Mouse (Mus musculus) neural tube, embryonic 15.5 days (tissue): Measurements from ENCODE around the gene Hlf. TPM values are rescaled to one million over a fixed set of nuclear protein-coding genes. Genes with fewer than 3 reads are reported as not detected.
A peak's percentile ranks its signal among the peaks of the same experiment; 100 is the strongest.

Source experiments
- ATAC-seq: fragments of 200-750 bp; cut with Nextera tagmentation; 2 replicates; pipeline ENCODE4 v1.8.0; 2017; ENCODE audit warnings: mild to moderate bottlenecking, moderate TSS enrichment, moderate library complexity; ENCODE audit not compliant: low FRiP score
- H3K27ac ChIP-seq: fragments of 300-500 bp; sonication (generic); replicated peaks from 2 replicates; pipeline ENCODE4 v1.5.1; 2015; ENCODE audit warnings: mild to moderate bottlenecking, inconsistent platforms
- H3K27me3 ChIP-seq: fragments of 300-500 bp; sonication (generic); replicated peaks from 2 replicates; pipeline ENCODE4 v1.6.1; 2015; ENCODE audit warnings: inconsistent platforms
- H3K36me3 ChIP-seq: fragments of 300-500 bp; sonication (generic); 2 replicates; pipeline ENCODE4 v1.6.1; 2015; ENCODE audit warnings: inconsistent platforms
- H3K4me1 ChIP-seq: fragments of 300-500 bp; sonication (generic); 2 replicates; pipeline ENCODE4 v1.6.1; 2015; ENCODE audit warnings: inconsistent platforms
- H3K4me2 ChIP-seq: fragments of 300-500 bp; sonication (generic); 2 replicates; pipeline ENCODE4 v1.6.1; 2015; ENCODE audit warnings: inconsistent platforms, mild to moderate bottlenecking, moderate library complexity
- H3K4me3 ChIP-seq: fragments of 300-500 bp; sonication (generic); replicated peaks from 2 replicates; pipeline ENCODE4 v1.5.1; 2015; ENCODE audit warnings: mild to moderate bottlenecking, inconsistent platforms
- H3K9ac ChIP-seq: fragments of 300-500 bp; sonication (generic); replicated peaks from 2 replicates; pipeline ENCODE4 v1.6.1; 2015; ENCODE audit warnings: mild to moderate bottlenecking, inconsistent platforms
- H3K9me3 ChIP-seq: fragments of 300-500 bp; sonication (generic); replicated peaks from 2 replicates; pipeline ENCODE4 v1.6.1; 2016; ENCODE audit warnings: inconsistent platforms
- WGBS: fragments of 180-500 bp; shearing (Covaris S2); methylation state at CpG from one replicate; pipeline ENCODE4 v1.1.7; 2015; ENCODE audit warnings: mixed read lengths; 5-methylcytosine and 5-hydroxymethylcytosine counted together
- polyA plus RNA-seq: library from polyadenylated mRNA; unstranded; fragments of >200 nt; fragmentation: Nextera tagmentation; extraction: Ambion mirVana; gene quantifications from 2 replicates; pipeline ENCODE4 v1.2.1, GENCODE M21; 2015

The Hlf gene
- polyA plus RNA-seq, 1 experiment from 2014 or later: 3.2 TPM

DNA sequence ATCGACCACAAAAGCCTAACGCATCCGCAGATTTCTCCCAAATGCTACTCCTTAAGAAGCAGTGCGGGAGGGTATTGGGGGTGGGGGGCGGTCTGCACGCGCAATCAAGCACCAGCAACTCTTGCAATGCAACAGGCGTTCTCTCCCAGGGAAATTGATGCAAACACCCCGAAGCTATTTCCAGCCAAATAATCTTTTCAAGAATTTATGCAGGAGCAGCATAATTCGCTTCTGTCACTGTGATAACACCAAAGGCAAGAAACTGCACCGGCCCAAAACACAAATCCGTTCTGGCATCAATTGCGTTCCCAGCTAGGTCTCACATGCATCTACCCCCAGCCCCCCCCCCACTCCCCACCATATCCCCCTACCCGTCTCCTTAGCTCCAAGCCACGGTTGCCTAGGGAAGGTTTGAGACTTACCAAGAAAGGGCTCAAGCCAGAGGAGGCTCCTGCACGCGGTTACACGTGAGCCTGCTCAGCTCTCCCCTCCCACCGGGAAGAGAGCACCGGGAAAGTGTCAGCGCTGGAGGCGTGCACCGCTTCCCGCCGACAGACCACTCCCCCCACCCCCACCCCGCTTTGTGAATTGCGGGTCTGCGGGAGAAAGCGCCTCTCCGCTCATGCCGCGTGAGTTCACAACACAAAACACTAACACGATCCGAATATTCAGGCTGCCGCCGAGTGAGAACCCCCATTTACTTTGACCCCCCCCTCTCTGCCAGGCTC, 1.4 kb downstream of the Hlf start:
- Histone ChIP-seq H3K4me1 (peaks cover 34% of the 10 kb centered on the region), H3K9ac (peak overlapping the region; percentile 53), H3K9me3 (no peaks in the 10 kb centered on the region), H3K4me2 (peak overlapping the region; percentile 96), H3K36me3 (no peaks in the 10 kb centered on the region), H3K27me3 (peaks cover 42% of the 10 kb centered on the region), H3K4me3 (peak overlapping the region; percentile 51), H3K27ac (no peak overlapping the region)
- under 1% methylated on average over 32 of the region's 36 CpGs for WGBS
- ATAC-seq: peak; percentile 56

DNA sequence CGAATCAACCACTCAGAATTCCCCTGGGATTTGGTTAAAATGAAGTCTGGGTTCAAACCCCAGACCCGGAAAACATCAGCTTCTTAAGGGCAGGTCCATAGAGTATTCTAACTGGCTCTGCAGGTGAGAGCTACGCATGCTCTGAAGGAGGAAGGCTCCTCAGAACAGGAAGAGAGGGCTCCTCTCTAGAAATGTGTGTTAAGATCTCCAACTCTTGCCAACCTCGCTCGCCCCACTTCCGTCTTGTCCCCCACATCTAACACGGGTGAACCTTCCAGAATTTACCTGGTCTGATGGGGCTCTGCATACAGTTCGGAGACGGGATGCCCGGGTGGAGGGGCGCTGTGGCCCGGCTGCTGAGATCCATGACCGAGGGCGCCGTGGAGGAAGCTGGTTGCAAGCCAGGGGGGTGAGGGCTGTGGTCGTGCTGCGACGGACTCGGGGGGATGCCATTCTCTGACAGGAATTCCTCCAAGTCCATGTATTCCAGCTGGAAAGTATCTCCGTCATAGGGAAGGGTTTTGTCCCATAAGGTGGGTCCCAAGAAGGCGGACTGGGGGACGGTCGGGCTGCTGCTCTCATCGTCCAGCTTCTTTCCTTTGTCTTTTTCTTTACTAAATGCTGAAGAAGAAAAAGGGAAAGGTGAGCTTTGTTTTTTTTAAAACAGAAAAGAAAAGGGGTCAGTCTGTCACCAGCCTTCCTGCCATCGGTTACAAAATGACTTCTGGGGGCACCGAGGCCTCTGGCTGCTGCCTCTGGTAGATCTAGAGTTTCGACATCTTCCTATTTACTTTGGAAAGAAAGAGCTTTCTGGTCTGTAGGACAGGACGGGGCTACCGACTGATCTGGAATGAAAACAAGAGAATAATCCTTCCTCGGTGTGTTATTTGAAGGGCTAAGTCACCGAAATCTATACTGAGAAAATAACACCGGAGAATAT, 2.9 kb downstream of the Hlf start:
- WGBS: 45% methylated on average over 32 of the region's 32 CpGs
- peaks cover 50% of the 10 kb centered on the region for H3K27me3 ChIP-seq
- ATAC-seq: no peak
- H3K36me3 ChIP-seq: no peaks in the 10 kb centered on the region
- peak overlapping the region; percentile 51 for H3K4me3 ChIP-seq
- H3K4me2 ChIP-seq: peak overlapping the region; percentile 96
- H3K4me1 ChIP-seq: peaks cover 34% of the 10 kb centered on the region
- H3K27ac ChIP-seq: no peak overlapping the region
- no peaks in the 10 kb centered on the region for H3K9me3 ChIP-seq
- H3K9ac ChIP-seq: no peak overlapping the region

DNA sequence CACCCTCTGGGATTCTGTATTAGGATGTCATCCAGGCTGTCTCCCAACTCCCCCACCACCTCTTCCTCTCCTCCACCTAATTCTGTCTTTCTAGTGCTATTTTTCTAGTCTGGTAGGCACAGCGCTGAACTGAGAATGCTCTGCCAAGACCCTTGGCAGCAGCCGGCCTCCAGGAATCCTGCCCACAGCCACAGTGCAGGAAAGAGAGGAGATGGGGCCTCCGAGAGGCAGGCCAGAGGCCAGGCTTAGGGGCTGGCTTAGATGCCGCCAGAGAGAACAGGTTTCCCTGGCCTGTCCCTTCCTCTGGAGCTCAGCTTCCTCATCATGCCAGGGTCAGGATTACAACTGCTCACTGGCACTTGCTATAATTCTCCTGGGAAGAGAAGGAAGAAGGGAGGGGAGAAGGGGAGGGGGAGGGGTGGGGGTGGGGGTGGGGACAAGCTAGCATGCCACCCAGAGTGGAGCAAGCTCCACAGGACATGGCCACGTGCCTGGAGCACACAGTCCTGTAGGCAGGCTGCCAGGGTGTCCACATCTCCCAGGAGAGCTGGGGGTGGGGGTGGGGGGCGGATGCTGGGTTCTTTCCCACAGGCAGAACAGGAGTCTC, 8.6 kb downstream of the Hlf start:
- no peaks in the 10 kb centered on the region for H3K36me3 ChIP-seq
- WGBS: 8% methylated on average over 6 of the region's 6 CpGs
- H3K4me2 ChIP-seq: peak overlapping the region; percentile 17
- peak overlapping the region; percentile 71 for H3K27ac ChIP-seq
- H3K4me3 ChIP-seq: no peak overlapping the region
- H3K27me3 ChIP-seq: peaks cover 23% of the 10 kb centered on the region
- ATAC-seq: peak; percentile 86
- no peak overlapping the region for H3K9ac ChIP-seq
- H3K9me3 ChIP-seq: no peaks in the 10 kb centered on the region
- peaks cover 21% of the 10 kb centered on the region for H3K4me1 ChIP-seq

DNA sequence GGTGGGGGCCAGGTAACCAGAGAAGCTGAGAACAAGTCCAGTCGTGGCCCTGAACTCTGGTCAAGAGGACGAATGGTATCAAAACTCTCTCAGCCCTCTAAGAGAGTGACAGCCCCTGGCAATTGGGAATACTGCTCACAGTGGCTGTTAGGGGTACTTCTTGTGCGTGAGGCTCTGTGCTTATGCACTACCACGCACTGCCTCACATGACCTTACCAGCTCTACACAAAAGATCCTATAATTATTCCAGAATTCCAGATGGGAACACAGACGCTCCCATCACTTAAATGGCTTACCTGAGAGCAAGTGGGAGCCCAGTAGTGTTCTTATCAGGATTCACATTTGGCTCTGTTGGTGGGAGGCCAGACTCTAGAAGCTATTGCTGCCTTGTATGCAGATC, 9.6 kb downstream of the Hlf start:
- H3K36me3 ChIP-seq: no peaks in the 10 kb centered on the region
- no peak for ATAC-seq
- no peak overlapping the region for H3K4me3 ChIP-seq
- no peak overlapping the region for H3K27ac ChIP-seq
- H3K27me3 ChIP-seq: peaks cover 15% of the 10 kb centered on the region
- peaks cover 21% of the 10 kb centered on the region for H3K4me1 ChIP-seq
- H3K9me3 ChIP-seq: no peaks in the 10 kb centered on the region
- WGBS: 44% methylated on average over 5 of the region's 5 CpGs
- H3K4me2 ChIP-seq: no peak overlapping the region
- H3K9ac ChIP-seq: no peak overlapping the region

DNA sequence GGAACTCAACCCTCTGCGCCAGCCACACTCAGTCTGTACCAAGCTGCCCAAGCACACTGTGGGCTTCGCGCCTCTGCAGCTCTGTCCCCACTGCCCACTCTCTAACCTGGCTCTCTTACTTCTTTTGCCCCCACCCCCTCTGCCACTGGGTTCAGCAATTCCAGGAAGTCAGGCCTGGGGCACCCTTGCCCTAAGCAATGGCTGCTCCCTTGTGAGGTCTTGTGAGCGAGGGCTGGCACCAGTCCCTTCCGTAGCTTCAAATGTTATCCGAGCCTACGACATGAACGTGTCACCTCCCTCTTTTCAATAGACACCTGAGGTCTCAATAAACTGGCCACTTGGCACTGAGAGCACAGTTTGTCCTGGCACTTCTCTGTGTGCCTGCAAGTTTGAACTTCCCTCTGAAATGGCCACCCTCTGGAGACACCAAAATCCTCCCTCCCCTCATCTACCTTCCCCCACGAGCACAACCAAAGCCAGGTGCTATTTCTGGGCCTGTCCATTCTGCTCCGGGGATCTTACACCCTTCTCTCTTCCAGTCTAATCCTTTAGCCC, 10.5 kb downstream of the Hlf start:
- no peak for ATAC-seq
- no peak overlapping the region for H3K4me3 ChIP-seq
- 86% methylated on average over 10 of the region's 10 CpGs for whole genome bisulfite sequencing
- H3K9me3 ChIP-seq: no peaks in the 10 kb centered on the region
- H3K9ac ChIP-seq: no peak overlapping the region
- H3K4me2 ChIP-seq: no peak overlapping the region
- no peak overlapping the region for H3K27ac ChIP-seq
- H3K4me1 ChIP-seq: peaks cover 21% of the 10 kb centered on the region
- H3K27me3 ChIP-seq: 0 out of 2 replicates have a peak, but pooled peaks cover 9% of the 10 kb centered on the region
- no peaks in the 10 kb centered on the region for H3K36me3 ChIP-seq

DNA sequence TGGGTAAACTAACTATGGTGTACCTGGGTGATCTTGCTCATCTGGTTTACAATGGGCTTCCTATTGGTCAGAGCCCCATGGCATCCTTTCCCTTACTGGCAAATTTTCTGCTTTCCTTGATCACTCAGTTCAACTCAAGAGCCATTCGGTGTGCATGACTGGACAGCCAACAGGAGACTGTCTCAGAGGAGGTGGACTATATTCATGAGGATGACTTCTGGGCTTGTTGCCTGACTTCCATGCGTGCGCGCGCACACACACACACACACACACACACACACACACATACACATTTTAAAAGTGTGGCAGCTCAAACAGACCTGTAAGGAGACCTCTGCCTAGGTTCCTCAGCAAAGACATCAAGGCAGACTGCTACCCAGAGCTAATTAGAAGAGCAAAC, 12.7 kb downstream of the Hlf start:
- WGBS: 87% methylated on average over 5 of the region's 5 CpGs
- Histone ChIP-seq H3K4me1 (peaks cover 21% of the 10 kb centered on the region), H3K27me3 (no peaks in the 10 kb centered on the region), H3K9ac (no peak overlapping the region), H3K36me3 (no peaks in the 10 kb centered on the region), H3K4me3 (no peak overlapping the region), H3K27ac (no peak overlapping the region), H3K9me3 (no peaks in the 10 kb centered on the region), H3K4me2 (no peak overlapping the region)
- ATAC-seq: no peak

DNA sequence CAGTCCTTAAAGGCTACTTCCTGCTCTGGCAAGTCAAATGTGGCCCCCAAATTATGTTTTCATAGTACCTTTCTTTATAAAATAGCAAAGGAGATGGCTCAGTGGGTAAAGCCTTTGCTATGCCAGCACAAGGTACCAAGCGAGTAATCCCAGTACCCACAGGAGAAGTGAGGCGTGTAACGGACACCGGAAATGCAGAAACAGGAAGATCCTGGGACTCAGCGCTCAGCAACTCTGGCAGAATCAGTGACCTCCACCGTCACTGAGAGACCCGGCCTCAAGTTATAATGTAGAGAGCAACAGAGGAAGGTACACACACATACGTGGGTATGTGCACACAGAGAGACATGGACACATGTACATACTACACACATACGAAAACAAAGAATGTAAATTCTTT, 14.3 kb downstream of the Hlf start:
- ATAC-seq: no peak
- Histone ChIP-seq H3K4me3 (no peak overlapping the region), H3K27me3 (no peaks in the 10 kb centered on the region)

DNA sequence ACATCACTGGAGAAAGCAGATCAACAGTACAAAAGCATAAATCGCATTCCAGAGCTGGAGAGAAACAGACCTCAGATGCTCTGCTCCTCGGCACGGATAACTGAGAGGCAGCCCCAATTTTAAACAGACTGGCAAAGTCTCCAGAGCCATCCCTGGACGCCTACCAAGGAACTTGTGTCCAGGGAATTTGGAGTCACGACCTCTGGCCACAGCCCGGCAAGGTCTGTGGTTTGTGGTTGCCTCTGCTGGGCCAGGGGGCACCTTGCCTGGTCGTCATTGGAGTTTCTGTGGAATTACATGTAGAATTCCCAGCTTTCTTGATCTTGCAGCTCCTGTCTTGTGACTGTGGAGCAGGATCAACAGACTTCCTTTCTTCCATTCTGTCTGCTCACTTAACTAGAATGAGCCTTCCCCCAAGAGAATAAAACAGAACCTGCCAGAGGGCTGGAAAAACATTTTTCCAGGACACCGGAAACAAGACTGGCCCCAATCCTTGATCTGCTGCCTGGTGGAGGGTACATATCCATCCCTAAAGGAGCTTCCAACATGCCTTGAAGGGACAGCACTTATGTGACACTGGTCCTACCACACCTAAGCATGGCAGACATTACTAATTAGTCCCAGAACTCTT, 19.1 kb downstream of the Hlf start:
- no peaks in the 10 kb centered on the region for H3K36me3 ChIP-seq
- no peak overlapping the region for H3K4me3 ChIP-seq
- no peak overlapping the region for H3K9ac ChIP-seq
- no peak for ATAC-seq
- no peaks in the 10 kb centered on the region for H3K27me3 ChIP-seq
- WGBS: 62% methylated on average over 8 of the region's 8 CpGs
- peak overlapping the region; percentile 45; the same call in 1 of the 2 replicates for H3K4me2 ChIP-seq
- peaks cover 34% of the 10 kb centered on the region for H3K4me1 ChIP-seq
- H3K9me3 ChIP-seq: no peaks in the 10 kb centered on the region
- H3K27ac ChIP-seq: 0 out of 2 replicates have a peak overlapping the region, but pooled peaks have one; percentile 79

More for the DNA sequence above, 14.3 kb downstream of the Hlf start:
- Histone ChIP-seq H3K4me2 (no peak overlapping the region), H3K9ac (no peak overlapping the region), H3K4me1 (peaks cover 9% of the 10 kb centered on the region), H3K27ac (no peak overlapping the region), H3K36me3 (no peaks in the 10 kb centered on the region), H3K9me3 (no peaks in the 10 kb centered on the region)
- 92% methylated on average over 9 of the region's 9 CpGs for WGBS

DNA sequence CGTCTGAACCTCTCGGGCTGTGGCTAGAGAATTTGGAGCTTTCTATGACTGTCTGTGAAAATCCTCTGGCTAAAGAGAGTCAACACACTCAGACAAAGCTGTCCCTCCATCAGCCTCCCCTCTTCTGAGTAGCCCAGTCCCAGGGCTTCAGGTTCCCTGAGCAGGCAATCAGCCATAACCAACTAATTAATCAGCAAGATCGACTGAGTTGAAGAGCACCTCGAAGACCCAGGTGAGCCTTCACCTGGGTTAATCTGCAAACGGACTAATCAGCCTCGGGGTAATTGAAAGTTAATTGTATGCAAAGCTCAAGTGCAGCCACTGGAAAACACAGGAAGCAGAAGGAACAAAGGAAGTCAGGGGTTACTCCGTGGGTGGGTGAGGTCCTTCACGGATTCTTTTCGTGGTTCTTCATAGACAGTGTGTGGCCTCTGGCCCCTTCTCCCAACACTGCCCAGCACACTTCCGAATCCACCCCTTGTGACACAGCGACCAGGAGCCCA, 19.9 kb downstream of the Hlf start:
- no peak overlapping the region for H3K9ac ChIP-seq
- H3K27ac ChIP-seq: peak overlapping the region; percentile 79; the same call in 1 of the 2 replicates
- no peak for ATAC-seq
- no peaks in the 10 kb centered on the region for H3K9me3 ChIP-seq
- H3K4me1 ChIP-seq: peaks cover 36% of the 10 kb centered on the region
- H3K36me3 ChIP-seq: no peaks in the 10 kb centered on the region
- 11% methylated on average over 11 of the region's 11 CpGs for WGBS
- H3K27me3 ChIP-seq: no peaks in the 10 kb centered on the region
- H3K4me3 ChIP-seq: 0 out of 2 replicates have a peak overlapping the region, but pooled peaks have one; percentile 0
- H3K4me2 ChIP-seq: peak overlapping the region; percentile 45

DNA sequence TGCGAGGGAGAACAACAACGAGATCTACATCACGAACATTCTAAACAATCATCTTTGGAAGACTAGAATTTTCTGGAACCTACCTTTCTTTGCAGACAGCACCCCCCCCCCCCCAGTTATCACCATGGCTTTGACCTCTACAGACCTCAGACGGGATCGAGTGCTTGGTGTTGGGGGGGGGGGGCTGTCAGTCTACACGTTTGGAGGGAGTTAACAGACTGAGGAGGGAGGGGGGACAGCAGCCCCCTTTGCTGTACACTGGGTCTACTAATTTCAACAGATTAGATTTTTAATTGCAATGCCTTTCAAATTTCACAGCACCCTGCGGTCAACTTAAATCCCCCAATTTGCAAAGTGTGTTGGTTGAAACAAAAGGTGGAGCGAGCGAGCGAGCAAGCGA, 20.3 kb downstream of the Hlf start:
- Histone ChIP-seq H3K4me3 (0 out of 2 replicates have a peak overlapping the region, but pooled peaks have one; percentile 0), H3K27ac (peak overlapping the region; percentile 79), H3K9ac (no peak overlapping the region), H3K4me2 (peak overlapping the region; percentile 45), H3K9me3 (no peaks in the 10 kb centered on the region), H3K4me1 (peaks cover 37% of the 10 kb centered on the region), H3K27me3 (no peaks in the 10 kb centered on the region), H3K36me3 (no peaks in the 10 kb centered on the region)
- WGBS: 39% methylated on average over 11 of the region's 11 CpGs
- peak; percentile 60; the same call in 1 of the 2 replicates for ATAC-seq

DNA sequence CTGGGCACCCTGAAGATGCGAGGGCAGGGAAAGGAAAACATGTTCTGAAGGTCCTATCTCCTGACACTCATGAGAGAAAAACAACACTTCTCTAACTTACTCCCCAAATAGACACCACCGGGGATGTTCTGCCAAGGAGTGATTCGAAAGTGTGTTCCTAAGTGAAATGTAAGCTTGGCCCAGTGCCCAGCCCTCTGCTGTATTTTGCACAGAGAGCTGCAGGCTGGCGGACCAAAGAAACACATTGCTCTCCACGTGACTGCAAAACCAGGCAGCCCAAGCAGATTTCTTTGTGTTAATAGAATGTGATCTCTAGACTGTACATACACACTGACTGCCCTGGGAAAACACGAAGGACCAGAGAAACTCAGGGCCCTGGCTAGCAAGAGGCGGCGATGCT, 21.1 kb downstream of the Hlf start:
- ATAC-seq: peak; percentile 72
- Histone ChIP-seq H3K9ac (no peak overlapping the region; the same call in 1 of the 2 replicates), H3K27me3 (no peaks in the 10 kb centered on the region), H3K36me3 (no peaks in the 10 kb centered on the region), H3K4me3 (no peak overlapping the region), H3K9me3 (no peaks in the 10 kb centered on the region), H3K27ac (peak overlapping the region; percentile 79), H3K4me1 (peaks cover 37% of the 10 kb centered on the region), H3K4me2 (peak overlapping the region; percentile 25)
- WGBS: 25% methylated on average over 8 of the region's 8 CpGs
